Mouse (Mus musculus): ENCODE results near the gene Shf.

DNA sequence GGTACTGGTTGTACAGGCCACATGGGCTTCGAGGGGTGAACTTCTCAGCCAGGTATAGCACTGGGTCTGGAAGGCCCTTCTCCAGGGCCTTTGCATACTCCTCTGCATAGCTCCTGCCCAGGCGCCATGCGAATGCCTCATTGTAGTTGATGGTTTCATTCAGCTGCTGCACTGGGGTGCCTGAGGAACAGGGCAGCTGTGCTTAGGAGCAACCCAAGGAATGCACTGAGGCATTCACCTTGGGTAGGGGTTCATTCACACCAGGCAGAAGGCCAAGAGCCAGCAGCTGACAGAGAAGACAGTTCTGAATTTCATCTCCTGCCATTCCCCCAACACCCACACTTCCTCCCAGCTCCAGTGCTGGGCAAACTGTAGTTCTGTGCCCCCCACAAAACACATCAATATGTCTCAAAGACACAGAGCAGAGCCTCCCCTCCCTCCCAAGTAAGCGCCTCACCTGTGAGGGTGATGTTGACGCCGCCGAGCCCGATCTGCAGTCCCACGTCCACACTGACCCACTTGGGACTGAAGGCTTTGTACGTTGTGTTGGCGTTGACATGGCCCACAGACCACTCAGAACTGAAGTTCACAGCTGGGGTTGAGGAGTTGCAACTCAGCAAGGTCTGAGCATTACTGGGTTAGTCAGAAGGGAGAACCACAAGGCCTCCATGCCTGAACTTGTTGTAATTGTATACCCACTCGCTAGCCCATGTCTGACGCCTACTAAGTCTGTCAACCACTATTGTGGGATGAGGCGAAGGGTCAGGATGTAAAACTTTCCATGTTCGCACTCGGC, 63.7 kb downstream of the Shf start:
- TF ChIP-seq CTCF (IDR thresholded peaks at IDR 0.05; ENCODE audit: borderline replicate concordance, extremely low read depth, insufficient read depth, insufficient read length) (no peak), POLR2A (IDR thresholded peaks at IDR 0.05; ENCODE audit: borderline replicate concordance, extremely low read depth, insufficient read depth, insufficient read length, poor library complexity, severe bottlenecking) (no peak)
